Mouse (Mus musculus) heart, embryonic 12.5 days (tissue): ENCODE results near the gene Hlcs. TPM values are rescaled to one million over a fixed set of nuclear protein-coding genes. Genes with fewer than 3 reads are reported as not detected.

ENCODE experiments used
- ATAC-seq: fragments of 200-750 bp; cut with Nextera tagmentation; 2 replicates; pipeline ENCODE4 v1.8.0; 2017; ENCODE audit warnings: moderate TSS enrichment, moderate library complexity; ENCODE audit not compliant: insufficient number of reproducible peaks, low FRiP score
- H3K27ac ChIP-seq: fragments of 300-500 bp; sonication (generic); 2 replicates; pipeline ENCODE4 v1.5.1; 2016; ENCODE audit warnings: mild to moderate bottlenecking, moderate library complexity; ENCODE audit not compliant: poor library complexity, severe bottlenecking
- H3K27me3 ChIP-seq: fragments of 300-500 bp; sonication (generic); replicated peaks from 2 replicates; pipeline ENCODE4 v1.6.1; 2016; ENCODE audit warnings: mild to moderate bottlenecking, moderate library complexity
- H3K36me3 ChIP-seq: fragments of 300-500 bp; sonication (generic); 2 replicates; pipeline ENCODE4 v1.6.1; 2016; ENCODE audit warnings: mild to moderate bottlenecking, moderate library complexity
- H3K4me1 ChIP-seq: fragments of 300-500 bp; sonication (generic); replicated peaks from 2 replicates; pipeline ENCODE4 v1.6.1; 2016; ENCODE audit warnings: mild to moderate bottlenecking
- H3K4me2 ChIP-seq: fragments of 300-500 bp; sonication (generic); 2 replicates; pipeline ENCODE4 v1.6.1; 2016; ENCODE audit warnings: mild to moderate bottlenecking, moderate library complexity
- H3K4me3 ChIP-seq: fragments of 300-500 bp; sonication (generic); 2 replicates; pipeline ENCODE4 v1.5.1; 2016; ENCODE audit warnings: mild to moderate bottlenecking
- H3K9ac ChIP-seq: fragments of 300-500 bp; sonication (generic); 2 replicates; pipeline ENCODE4 v1.6.1; 2016; ENCODE audit warnings: mild to moderate bottlenecking, moderate library complexity
- H3K9me3 ChIP-seq: fragments of 300-500 bp; sonication (generic); replicated peaks from 2 replicates; pipeline ENCODE4 v1.6.1; 2016; ENCODE audit warnings: mild to moderate bottlenecking, moderate library complexity
- whole genome bisulfite sequencing: fragments of 180-500 bp; shearing (Covaris S2); methylation state at CpG from one replicate; pipeline ENCODE4 v1.1.7; 2016; 5-methylcytosine and 5-hydroxymethylcytosine counted together
- polyA plus RNA-seq: library from polyadenylated mRNA; unstranded; fragments of >200 nt; fragmentation: Nextera tagmentation; extraction: Ambion mirVana; gene quantifications from 2 replicates; pipeline ENCODE4 v1.2.1, GENCODE M21; 2016

Hlcs gene
- polyA plus RNA-seq, 1 experiment from 2014 or later, result 11.0 TPM

DNA sequence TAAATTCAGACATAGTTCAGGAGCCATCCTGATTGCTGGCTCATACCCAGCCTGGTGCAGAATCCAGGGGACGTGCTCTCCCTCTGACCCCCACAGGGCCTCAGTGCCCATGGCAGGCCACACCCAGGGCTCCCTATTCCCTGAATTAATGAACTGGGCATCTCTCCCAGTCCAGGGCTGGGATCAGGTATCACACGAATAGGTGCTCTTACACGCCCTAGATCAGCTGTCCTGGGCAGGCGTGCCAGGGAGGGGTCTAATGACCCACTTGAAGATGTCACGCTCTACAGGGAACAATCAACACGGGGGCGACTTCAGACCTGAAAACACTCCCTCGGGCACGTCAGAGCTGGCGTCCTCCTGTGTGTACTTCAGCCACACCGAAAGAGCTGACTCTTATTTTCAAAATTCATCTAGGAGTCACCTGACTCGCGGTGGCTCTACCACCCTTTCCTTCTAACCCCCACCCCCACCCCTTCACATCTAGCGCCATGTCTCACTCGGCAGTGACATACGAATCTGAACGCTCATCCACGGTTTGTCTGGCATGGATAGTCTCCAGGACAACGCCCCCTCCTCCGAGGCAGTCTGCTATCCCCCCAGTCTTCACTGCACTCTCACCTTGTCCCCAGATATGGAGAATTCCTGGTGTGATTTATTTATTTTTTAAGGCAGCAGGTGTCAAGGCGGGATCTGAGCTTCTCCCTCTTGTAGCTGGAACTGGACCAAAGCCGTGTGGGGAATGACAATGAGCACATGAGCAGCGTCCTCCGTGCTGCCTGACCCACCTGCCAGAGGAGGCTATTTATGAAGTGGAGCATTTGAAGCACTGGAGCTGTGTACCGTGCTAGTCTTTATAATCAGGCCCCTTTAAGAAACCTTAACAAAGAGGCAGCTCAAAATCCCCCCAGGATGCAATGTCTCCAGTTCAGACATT lies 121.7 kb downstream of the Hlcs start:
- Histone ChIP-seq H3K4me3 (no peak overlapping the region), H3K4me2 (no peak overlapping the region), H3K4me1 (peaks cover 25% of the 10 kb centered on the region), H3K27me3 (peaks cover 10% of the 10 kb centered on the region; the same call in 1 of the 2 replicates), H3K9ac (no peak overlapping the region), H3K9me3 (no peaks in the 10 kb centered on the region), H3K36me3 (no peaks in the 10 kb centered on the region), H3K27ac (no peak overlapping the region)
- ATAC-seq, result no peak
- WGBS, result 66% methylated on average over 25 of the region's 25 CpGs

DNA sequence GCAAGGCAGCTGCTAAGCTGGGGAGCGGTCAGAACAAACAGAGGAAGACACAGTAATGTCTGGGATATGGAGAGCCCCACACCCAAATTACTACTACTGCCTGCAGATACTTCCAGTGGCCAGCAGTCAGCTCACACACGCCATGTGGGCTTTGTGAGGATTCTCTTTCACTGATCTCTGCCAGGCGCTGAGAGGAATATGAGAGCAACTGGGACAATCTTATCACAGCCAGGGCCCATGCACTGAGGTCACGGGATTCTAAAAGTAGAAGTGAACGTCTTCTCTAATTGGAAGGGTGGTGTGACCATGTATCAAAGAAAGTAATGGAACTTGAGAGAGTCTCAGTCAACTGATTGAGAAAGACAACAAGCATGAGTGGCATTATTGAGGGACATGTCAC lies 123.1 kb downstream of the Hlcs start:
- peaks cover 17% of the 10 kb centered on the region for H3K27me3 ChIP-seq
- H3K36me3 ChIP-seq, result no peaks in the 10 kb centered on the region
- no peak overlapping the region for H3K4me2 ChIP-seq
- 58% methylated on average over 5 of the region's 5 CpGs for WGBS
- no peak for ATAC-seq
- H3K4me3 ChIP-seq, result no peak overlapping the region
- H3K4me1 ChIP-seq, result peaks cover 39% of the 10 kb centered on the region
- H3K9me3 ChIP-seq, result no peaks in the 10 kb centered on the region
- no peak overlapping the region for H3K27ac ChIP-seq
- no peak overlapping the region for H3K9ac ChIP-seq

DNA sequence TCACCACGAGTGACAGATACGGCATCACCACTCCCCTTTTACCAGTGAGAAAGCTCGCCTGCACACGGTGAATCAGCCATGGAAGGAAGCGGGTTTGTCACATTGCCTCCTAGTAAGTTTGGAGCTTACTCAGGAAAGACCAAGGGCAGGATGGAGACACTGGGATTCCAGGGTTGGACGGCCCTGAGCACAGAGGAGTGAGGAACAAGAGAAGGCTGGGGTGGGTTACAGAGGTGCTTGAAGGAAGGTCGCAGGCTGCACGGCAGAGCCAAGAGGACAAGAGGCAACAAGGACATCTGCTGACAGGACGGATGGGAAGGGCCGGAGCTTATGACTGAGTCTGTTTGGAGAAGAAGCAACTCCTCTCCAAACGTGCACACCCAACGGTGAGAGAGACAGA lies 126.8 kb downstream of the Hlcs start:
- WGBS, result 53% methylated on average over 12 of the region's 12 CpGs
- no peak overlapping the region for H3K27ac ChIP-seq
- peaks cover 42% of the 10 kb centered on the region for H3K4me1 ChIP-seq
- H3K36me3 ChIP-seq, result no peaks in the 10 kb centered on the region
- H3K4me2 ChIP-seq, result no peak overlapping the region
- H3K4me3 ChIP-seq, result no peak overlapping the region
- peaks cover 29% of the 10 kb centered on the region for H3K27me3 ChIP-seq
- no peaks in the 10 kb centered on the region for H3K9me3 ChIP-seq
- no peak overlapping the region for H3K9ac ChIP-seq
- ATAC-seq, result no peak

DNA sequence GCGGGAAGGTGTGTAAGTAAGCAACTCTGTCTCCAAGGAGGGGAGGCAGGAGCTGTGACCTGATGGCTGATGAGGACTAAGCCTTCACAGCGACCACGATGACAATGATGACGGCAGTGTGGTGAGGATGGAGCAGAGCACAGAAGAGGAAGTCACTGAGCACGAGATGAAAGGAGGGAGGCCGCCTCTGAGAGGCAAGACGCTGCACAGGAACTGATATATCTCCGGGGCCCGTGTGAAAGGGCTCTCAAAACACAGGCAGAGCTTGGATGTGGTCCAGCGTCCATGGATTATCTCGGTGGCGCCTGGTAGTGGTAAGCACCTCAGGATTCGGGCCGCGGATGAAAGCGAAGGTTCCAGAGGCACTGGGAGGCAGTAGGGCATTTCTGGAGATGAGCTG lies 127.9 kb downstream of the Hlcs start:
- H3K4me3 ChIP-seq, result no peak overlapping the region
- ATAC-seq, result peak; percentile 69; the same call in 1 of the 2 replicates
- no peak overlapping the region for H3K27ac ChIP-seq
- 9% methylated on average over 16 of the region's 16 CpGs for WGBS
- H3K4me2 ChIP-seq, result peak overlapping the region; percentile 30; the same call in 1 of the 2 replicates
- H3K36me3 ChIP-seq, result no peaks in the 10 kb centered on the region
- H3K9me3 ChIP-seq, result no peaks in the 10 kb centered on the region
- peaks cover 40% of the 10 kb centered on the region for H3K27me3 ChIP-seq
- H3K9ac ChIP-seq, result no peak overlapping the region
- H3K4me1 ChIP-seq, result peaks cover 38% of the 10 kb centered on the region

DNA sequence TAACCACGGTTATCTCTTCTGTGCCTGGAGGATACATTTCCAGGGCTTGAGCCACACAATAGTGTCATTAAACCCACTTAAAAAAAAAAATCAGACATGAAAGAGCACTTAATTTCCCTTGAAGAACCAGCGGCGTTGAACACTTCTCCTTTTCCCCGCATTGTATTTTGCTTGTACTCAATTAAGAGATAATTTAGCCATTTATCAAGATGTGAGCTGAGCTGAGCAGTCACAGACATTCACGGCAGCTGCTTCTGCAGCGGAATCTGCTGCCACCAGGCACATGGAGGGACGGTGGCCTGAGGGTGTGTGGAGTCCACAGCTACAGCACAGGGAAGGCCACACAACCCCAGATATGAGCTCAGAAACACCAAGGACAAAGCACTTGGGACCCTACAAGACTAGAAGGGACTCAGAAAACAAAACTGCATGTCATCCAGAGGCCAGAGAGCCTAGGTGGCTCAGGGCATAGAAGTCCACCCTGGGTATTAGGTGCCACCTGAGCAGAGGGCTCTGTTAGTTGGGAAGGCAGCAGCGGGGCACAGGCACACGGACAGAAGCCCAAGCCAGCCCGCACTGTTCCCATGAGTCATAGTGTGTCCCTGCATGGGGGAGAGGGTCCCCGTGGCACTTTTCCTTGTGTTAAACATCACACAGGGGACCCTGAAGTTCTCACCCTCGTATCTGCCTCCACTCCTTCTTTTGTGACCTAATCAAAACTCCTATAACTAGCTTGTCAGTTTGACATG lies 133.1 kb downstream of the Hlcs start:
- H3K4me2 ChIP-seq, result no peak overlapping the region
- H3K36me3 ChIP-seq, result no peaks in the 10 kb centered on the region
- ATAC-seq, result no peak
- H3K27me3 ChIP-seq, result peaks cover 47% of the 10 kb centered on the region
- peaks cover 26% of the 10 kb centered on the region for H3K4me1 ChIP-seq
- H3K9ac ChIP-seq, result 0 out of 2 replicates have a peak overlapping the region, but pooled peaks have one; percentile 11
- H3K27ac ChIP-seq, result no peak overlapping the region
- H3K9me3 ChIP-seq, result no peaks in the 10 kb centered on the region
- WGBS, result 46% methylated on average over 12 of the region's 12 CpGs
- no peak overlapping the region for H3K4me3 ChIP-seq

DNA sequence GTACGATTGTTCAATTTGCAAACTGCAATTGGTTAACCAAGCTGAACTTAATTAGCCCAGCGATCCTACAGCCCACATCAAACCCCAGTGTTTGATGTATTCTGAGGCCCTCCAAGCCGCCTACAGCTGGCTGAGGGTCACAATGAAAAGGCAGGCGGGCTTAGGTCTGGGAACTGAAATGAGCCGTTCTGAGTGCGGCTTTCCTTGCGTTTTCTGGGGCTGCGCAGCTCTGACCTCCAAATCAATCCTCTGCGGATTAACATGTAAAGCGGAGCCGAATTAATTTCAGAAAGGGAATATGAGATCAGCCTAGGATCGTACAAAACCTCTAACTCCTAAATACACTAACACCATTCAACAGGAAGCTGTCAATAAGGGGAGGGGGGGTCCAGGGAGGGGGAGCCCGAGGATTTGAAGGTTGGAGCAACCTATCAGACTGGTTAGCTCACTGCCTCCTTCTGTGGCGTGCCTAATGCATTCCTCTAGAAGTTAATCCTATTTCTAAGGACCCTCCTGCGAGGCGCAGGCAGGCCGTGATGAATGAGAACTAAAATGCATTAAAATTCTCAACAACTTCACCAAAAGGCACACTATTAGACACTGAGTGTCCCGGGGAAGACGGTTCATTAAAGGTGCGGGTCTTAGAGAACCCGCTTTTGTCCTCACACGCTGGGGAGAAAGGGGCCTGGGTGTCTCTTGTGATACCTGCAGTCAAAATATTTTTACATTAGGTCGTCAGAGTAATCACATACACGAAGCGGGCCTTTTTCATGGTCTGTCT lies 133.8 kb downstream of the Hlcs start:
- WGBS, result 36% methylated on average over 25 of the region's 25 CpGs
- peaks cover 46% of the 10 kb centered on the region for H3K27me3 ChIP-seq

DNA sequence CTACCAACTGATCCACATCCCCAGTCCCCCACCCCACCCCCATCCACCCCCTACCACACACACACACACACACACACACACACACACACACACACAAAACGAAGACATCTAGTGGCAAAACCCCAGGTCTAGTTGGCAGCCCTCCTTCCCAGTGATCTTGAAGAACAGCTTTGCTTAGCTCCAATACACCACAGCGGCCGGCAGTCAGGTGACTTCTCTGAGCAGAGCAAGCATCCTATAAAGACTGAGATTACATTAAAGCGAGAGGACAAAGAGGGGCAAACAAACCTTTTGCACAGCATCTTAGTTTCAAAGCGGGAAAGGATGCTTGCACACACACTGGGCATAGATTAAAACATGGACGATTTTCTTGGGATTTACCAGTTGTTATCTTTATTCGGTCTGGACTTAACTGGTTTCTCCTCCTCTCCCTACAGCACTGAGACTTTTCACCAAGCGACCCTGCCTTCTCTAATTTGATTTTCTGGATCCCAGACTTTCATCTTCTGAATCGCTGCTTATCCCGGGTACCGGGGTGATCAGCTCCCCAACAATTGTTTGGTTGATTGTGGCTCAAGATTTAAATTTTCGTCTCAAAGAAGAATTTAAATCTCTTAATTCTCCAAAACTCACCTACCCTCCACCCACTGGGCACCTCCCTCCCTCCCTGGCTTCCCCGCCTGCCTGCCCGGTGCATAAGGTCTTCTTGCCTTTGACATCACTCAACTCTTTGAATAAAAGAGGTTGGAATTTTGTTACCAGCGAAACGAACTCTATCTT lies 134.7 kb downstream of the Hlcs start:
- Histone ChIP-seq H3K9me3 (no peaks in the 10 kb centered on the region), H3K27me3 (peaks cover 39% of the 10 kb centered on the region), H3K27ac (no peak overlapping the region), H3K36me3 (no peaks in the 10 kb centered on the region), H3K4me1 (peaks cover 19% of the 10 kb centered on the region), H3K9ac (no peak overlapping the region), H3K4me3 (no peak overlapping the region), H3K4me2 (no peak overlapping the region)
- 67% methylated on average over 16 of the region's 16 CpGs for WGBS
- ATAC-seq, result no peak

More for the DNA sequence above, 133.8 kb downstream of the Hlcs start:
- Histone ChIP-seq H3K27ac (no peak overlapping the region), H3K4me1 (peaks cover 19% of the 10 kb centered on the region), H3K36me3 (no peaks in the 10 kb centered on the region), H3K9ac (no peak overlapping the region), H3K4me3 (no peak overlapping the region), H3K4me2 (0 out of 2 replicates have a peak overlapping the region, but pooled peaks have one; percentile 3), H3K9me3 (no peaks in the 10 kb centered on the region)
- no peak for ATAC-seq

DNA sequence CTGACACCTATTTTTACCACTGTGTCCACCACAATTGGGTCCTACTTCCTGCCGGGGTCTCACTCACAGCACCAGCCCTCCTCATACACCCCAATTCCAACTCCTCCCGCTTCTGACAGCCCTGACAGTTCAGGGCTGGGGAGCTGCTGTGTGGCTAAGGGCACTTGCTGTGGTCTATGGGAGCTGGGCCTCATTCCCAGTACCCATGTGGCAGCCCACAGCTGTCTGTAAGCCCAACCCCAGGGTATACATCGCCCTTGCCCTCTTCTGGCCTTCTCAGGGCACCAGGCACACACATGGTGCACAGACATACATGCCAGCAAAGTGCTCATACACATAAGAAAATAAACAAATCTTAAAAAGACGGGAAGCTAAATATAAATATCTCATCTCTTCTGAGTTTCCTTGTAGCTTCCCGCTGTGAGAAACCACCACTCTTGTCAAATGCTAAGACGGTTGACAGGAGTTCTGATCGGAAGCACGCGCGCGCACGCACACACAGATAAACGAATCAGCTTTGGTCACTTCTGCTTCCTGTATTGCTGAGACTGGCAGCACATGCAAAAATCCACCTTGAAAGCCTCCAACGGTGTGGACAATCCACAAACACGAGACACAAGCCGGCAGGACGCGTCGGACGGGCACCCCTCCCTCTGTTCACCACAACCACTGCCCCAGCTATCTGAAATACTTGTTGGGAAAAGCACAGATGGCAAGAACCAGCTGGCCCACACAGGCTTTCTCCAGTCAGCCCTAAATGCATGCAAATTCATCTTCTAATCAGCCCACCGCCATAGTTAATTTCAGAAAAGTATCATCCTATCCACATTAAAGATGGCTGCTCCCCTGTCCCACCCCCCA lies 136.1 kb downstream of the Hlcs start:
- Histone ChIP-seq H3K36me3 (no peaks in the 10 kb centered on the region), H3K4me2 (no peak overlapping the region), H3K9me3 (no peaks in the 10 kb centered on the region), H3K4me1 (peaks cover 17% of the 10 kb centered on the region), H3K4me3 (no peak overlapping the region), H3K27me3 (peaks cover 35% of the 10 kb centered on the region), H3K27ac (no peak overlapping the region), H3K9ac (no peak overlapping the region)
- WGBS, result 72% methylated on average over 21 of the region's 21 CpGs
- ATAC-seq, result no peak

DNA sequence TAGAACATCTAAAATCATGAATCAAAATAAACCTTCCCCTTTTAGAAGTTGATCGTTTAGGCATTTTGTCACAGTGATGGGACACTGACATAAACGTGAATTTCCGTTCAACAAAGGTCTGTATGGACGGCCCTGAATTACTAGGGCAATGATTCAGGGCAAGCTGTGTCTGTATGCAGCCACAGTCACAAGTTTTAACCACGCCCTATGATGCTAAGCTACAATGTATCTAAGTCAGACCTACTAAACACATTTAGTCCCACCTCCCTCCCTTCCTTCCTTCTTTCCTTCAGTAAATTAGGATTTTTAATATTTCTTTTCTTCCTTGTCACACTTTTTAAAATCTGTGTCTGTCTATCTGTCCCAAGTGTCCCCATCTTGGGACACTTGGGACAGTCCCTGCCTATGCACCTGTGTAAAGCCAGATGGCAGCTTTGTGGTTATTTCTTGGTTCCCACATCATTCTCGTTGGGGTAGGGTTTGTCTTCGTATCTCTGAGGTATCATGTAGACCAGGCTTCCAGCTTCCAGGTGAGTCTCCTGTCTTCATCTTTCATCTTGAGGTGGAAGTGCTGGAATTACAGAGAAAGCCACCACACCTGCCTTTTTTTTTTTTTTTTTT lies 137.9 kb downstream of the Hlcs start:
- ATAC-seq, result no peak
- Histone ChIP-seq H3K9ac (no peak overlapping the region), H3K27me3 (peaks cover 25% of the 10 kb centered on the region), H3K4me1 (peaks cover 14% of the 10 kb centered on the region), H3K27ac (no peak overlapping the region), H3K4me2 (no peak overlapping the region), H3K4me3 (no peak overlapping the region), H3K36me3 (no peaks in the 10 kb centered on the region), H3K9me3 (no peaks in the 10 kb centered on the region)
- 84% methylated on average over 7 of the region's 7 CpGs for WGBS
